Mouse (Mus musculus): ENCODE measurements around the gene Plcb2.

GRCm38 (mm10) chr2:118659493-118659892 is 68.7 kb downstream of the Plcb2 start:
- TF ChIP-seq CTCF (IDR thresholded peaks at IDR 0.05; ENCODE audit: low read depth, low read length) (no peak), EP300 (IDR thresholded peaks at IDR 0.05; ENCODE audit: insufficient read depth, low read depth, low read length) (no peak), POLR2A (IDR thresholded peaks at IDR 0.05; ENCODE audit: insufficient read depth, low read length) (no peak)

Data from ES-Bruce4 (cell line).